ENCODE assay signal across 8 mouse cellular contexts in genomic region chr11:76997916-76998704, GRCm38 (mm10). TPM values are rescaled to one million over a fixed set of nuclear protein-coding genes. Genes with fewer than 3 reads are reported as not detected.
DNase-seq lines count a peak whose midpoint lies in the region; ATAC-seq and TF ChIP-seq lines count a peak whose summit lies in the region.

TSS of gene Slc6a4 (plus strand) at chr11:76998603.

- peak; percentile 9 to 23 for DNase-seq in cerebellum, postnatal 25 days
- no peak for DNase-seq in cerebellum, adult 11-12 months
- DNase-seq in MEL (ENCODE audit: low read depth, low spot score): peak; percentile 54
- no peak for DNase-seq in frontal cortex, postnatal 10 days (ENCODE audit: low spot score in 2 of 2)

- peaks cover 0 to 4% of the 10 kb centered on the region in 2 experiments; a peak in 2 of 4 replicates for H3K27me3 ChIP-seq in MEL (ENCODE audit: control insufficient read depth in 1 of 2, insufficient read depth in 2 of 2, low read length in 2 of 2)
- peaks cover 28% of the 10 kb centered on the region for H3K27me3 ChIP-seq in intestine, embryonic 16.5 days (replicated peaks; ENCODE audit: control insufficient read depth, insufficient read depth, low read length)
- H3K27me3 ChIP-seq in midbrain, embryonic 13.5 days: peaks cover 71% of the 10 kb centered on the region

- TF ChIP-seq POLR2A in MEL (IDR thresholded peaks at IDR 0.05; ENCODE audit: control insufficient read depth in 1 of 2, insufficient read depth in 1 of 2, low read depth in 1 of 2, low read length in 2 of 2, poor library complexity in 1 of 2): no peak
- TF ChIP-seq POLR2A in embryonic fibroblast, embryonic 13.5 days (IDR thresholded peaks at IDR 0.05; ENCODE audit: low read depth, low read length): no peak

- TF ChIP-seq EP300 in MEL (IDR thresholded peaks at IDR 0.05; ENCODE audit: low read depth in 1 of 2, low read length in 2 of 2): no peak

- no peak within 1 kb of the TSS for H3K27ac ChIP-seq in MEL (ENCODE audit: control insufficient read depth, low read depth, low read length)
- H3K27ac ChIP-seq in embryonic fibroblast, embryonic 13.5 days (ENCODE audit: insufficient read depth, low read length): no peak within 1 kb of the TSS
- no peak within 1 kb of the TSS for H3K27ac ChIP-seq in intestine, embryonic 16.5 days (ENCODE audit: low read length)
- H3K27ac ChIP-seq in midbrain, embryonic 13.5 days: no peak within 1 kb of the TSS

- TF ChIP-seq RAD21 in MEL (IDR thresholded peaks at IDR 0.05; ENCODE audit: low read depth, low read length): no peak

- peak within 1 kb of the TSS; percentile 41 for H3K9ac ChIP-seq in MEL (ENCODE audit: control insufficient read depth, low read depth, low read length, poor library complexity, severe bottlenecking)
- peak within 1 kb of the TSS; percentile 60 for H3K9ac ChIP-seq in intestine, embryonic 16.5 days (ENCODE audit: low read depth, low read length)
- peak within 1 kb of the TSS; percentile 49; the same call in 1 of the 2 replicates for H3K9ac ChIP-seq in midbrain, embryonic 13.5 days (replicated peaks)

- TF ChIP-seq CTCF in MEL (IDR thresholded peaks at IDR 0.05 in 2 of 3, conservative IDR thresholded peaks at IDR 0.05 in 1 of 3; ENCODE audit: control insufficient read depth in 1 of 3, insufficient read depth in 1 of 3, low read depth in 2 of 3, low read length in 3 of 3, poor library complexity in 1 of 3, severe bottlenecking in 1 of 3): no peak
- TF ChIP-seq CTCF in embryonic fibroblast, embryonic 13.5 days (IDR thresholded peaks at IDR 0.05; ENCODE audit: borderline replicate concordance, insufficient read depth, low read length): no peak

- H3K79me2 ChIP-seq in MEL (ENCODE audit: control insufficient read depth, insufficient read depth, low read length, poor library complexity): no peaks in the 10 kb centered on the region

- H3K4me2 ChIP-seq in intestine, embryonic 16.5 days (ENCODE audit: low read depth, low read length): peak within 1 kb of the TSS; percentile 98
- peak within 1 kb of the TSS; percentile 85 for H3K4me2 ChIP-seq in midbrain, embryonic 13.5 days (replicated peaks)

- H3K4me3 ChIP-seq in MEL (ENCODE audit: control insufficient read depth in 1 of 2, insufficient read depth in 1 of 2, low read depth in 2 of 2, low read length in 2 of 2): peak within 1 kb of the TSS; percentile 53 to 61
- H3K4me3 ChIP-seq in embryonic fibroblast, embryonic 13.5 days (ENCODE audit: insufficient read depth, low read length): peak within 1 kb of the TSS; percentile 52
- H3K4me3 ChIP-seq in intestine, embryonic 16.5 days (ENCODE audit: low read length): peak within 1 kb of the TSS; percentile 60
- H3K4me3 ChIP-seq in midbrain, embryonic 13.5 days (replicated peaks): peak within 1 kb of the TSS; percentile 52

- H3K4me1 ChIP-seq in MEL (ENCODE audit: control insufficient read depth in 1 of 2, insufficient read depth in 2 of 2, low read length in 2 of 2): peaks cover 0 to 19% of the 10 kb centered on the region in 2 experiments; a peak in 2 of 4 replicates
- peaks cover 3% of the 10 kb centered on the region for H3K4me1 ChIP-seq in embryonic fibroblast, embryonic 13.5 days (ENCODE audit: control insufficient read depth, insufficient read depth, low read length)
- peaks cover 22% of the 10 kb centered on the region for H3K4me1 ChIP-seq in intestine, embryonic 16.5 days (ENCODE audit: control insufficient read depth, insufficient read depth, low read length)
- H3K4me1 ChIP-seq in midbrain, embryonic 13.5 days (replicated peaks): peaks cover 20% of the 10 kb centered on the region

- peak; percentile 36; the same call in 1 of the 2 replicates for ATAC-seq in intestine, embryonic 16.5 days
- ATAC-seq in midbrain, embryonic 13.5 days: peak; percentile 52; the same call in 1 of the 2 replicates
- ATAC-seq in frontal cortex, adult (ENCODE audit: low TSS enrichment): no peak

- peaks cover 0 to 7% of the 10 kb centered on the region in 2 experiments; a peak in 2 of 4 replicates for H3K36me3 ChIP-seq in MEL (ENCODE audit: control insufficient read depth in 1 of 2, insufficient read depth in 2 of 2, low read length in 2 of 2)
- H3K36me3 ChIP-seq in intestine, embryonic 16.5 days (ENCODE audit: control insufficient read depth, insufficient read depth, low read length): no peaks in the 10 kb centered on the region
- no peaks in the 10 kb centered on the region for H3K36me3 ChIP-seq in midbrain, embryonic 13.5 days

- H3K9me3 ChIP-seq in MEL (replicated peaks; ENCODE audit: insufficient read depth, low read length): no peaks in the 10 kb centered on the region
- H3K9me3 ChIP-seq in intestine, embryonic 16.5 days (ENCODE audit: control insufficient read depth, low read length): no peaks in the 10 kb centered on the region
- no peaks in the 10 kb centered on the region for H3K9me3 ChIP-seq in midbrain, embryonic 13.5 days

- WGBS in intestine, embryonic 16.5 days: under 1% methylated on average over 51 of the region's 52 CpGs
- WGBS in midbrain, embryonic 13.5 days: under 1% methylated on average over 51 of the region's 52 CpGs

TF ChIP-seq in MEL, 35 proteins besides CTCF, POLR2A, EP300 and RAD21:
- TF ChIP-seq NELFE (IDR thresholded peaks at IDR 0.05; ENCODE audit: low read depth, low read length): 0 out of 2 replicates have a peak, but pooled peaks have one; percentile 6
- TF ChIP-seq MYB (IDR thresholded peaks at IDR 0.05; ENCODE audit: low read depth, low read length): no peak

RNA-seq across cellular contexts. Expression of gene Slc6a4, which starts in this region (rescaled TPM):
- total RNA-seq in MEL (2012; rRNA removed): not detected in 2 replicates
- not detected for polyA plus RNA-seq in MEL (2012; ENCODE audit: insufficient read depth in 1 of 2, insufficient read length in 2 of 2, low read depth in 1 of 2, low replicate concordance in 2 of 2, missing spikeins in 1 of 2)
- polyA plus RNA-seq in embryonic fibroblast, embryonic 13.5 days (2011; ENCODE audit: insufficient read length, low read depth, missing spikeins): 0.23 TPM in 1 of 2 replicates, not detected in the other
- polyA plus RNA-seq in intestine, embryonic 16.5 days (2015; fragmentation: Nextera tagmentation; extraction: Ambion mirVana): 24.4 and 28.3 TPM in 2 replicates
- 2.0 and 7.0 TPM in 2 replicates for polyA plus RNA-seq in midbrain, embryonic 13.5 days (2015; fragmentation: Nextera tagmentation; extraction: Ambion mirVana)

Comparison
In these comparisons a context has a peak if more than half of its experiments do, and no peak if none do; other contexts are left out.
1. DNase-seq: peak in cerebellum, postnatal 25 days (2 of 2); none in cerebellum, adult 11-12 months (single experiment) and frontal cortex, postnatal 10 days (0 of 2).
2. Peak in DNase-seq, H3K4me3 ChIP-seq and H3K9ac ChIP-seq in MEL; RNA of the gene not detected or under 1 TPM.
3. Peak in every context shown above with its lines, with median percentiles within 50 percentile points of each other: H3K4me3 ChIP-seq and H3K9ac ChIP-seq.